Mouse (Mus musculus) cortical plate, adult 2 months (tissue): ENCODE measurements around the gene Iqck.

Experiments used
- CTCF ChIP-seq: fragments of 200-500 bp; IDR thresholded peaks from 2 replicates; pipeline ENCODE4 v1.5.1; 2011; ENCODE audit warnings: mild to moderate bottlenecking, control low read depth, low read length; ENCODE audit not compliant: insufficient read depth; ENCODE audit errors: extremely low read depth
- POLR2A ChIP-seq: fragments of 200-500 bp; IDR thresholded peaks from 2 replicates; pipeline ENCODE4 v1.6.1; 2011; ENCODE audit warnings: mild to moderate bottlenecking, low read length, control low read depth; ENCODE audit not compliant: insufficient read depth; ENCODE audit errors: extremely low read depth

- TF ChIP-seq POLR2A (no peak), CTCF (no peak)
Measured at GRCm38 (mm10) chr7:118965198-118965597, 109.6 kb downstream of the Iqck start.
